Mouse (Mus musculus): ENCODE results near the gene Marf1.
"Not testable (repeated sequence)": the region's sequence is repeated elsewhere in the genome, so short reads cannot be mapped to it uniquely, and the experiment has no call there.

Gene Marf1

DNA sequence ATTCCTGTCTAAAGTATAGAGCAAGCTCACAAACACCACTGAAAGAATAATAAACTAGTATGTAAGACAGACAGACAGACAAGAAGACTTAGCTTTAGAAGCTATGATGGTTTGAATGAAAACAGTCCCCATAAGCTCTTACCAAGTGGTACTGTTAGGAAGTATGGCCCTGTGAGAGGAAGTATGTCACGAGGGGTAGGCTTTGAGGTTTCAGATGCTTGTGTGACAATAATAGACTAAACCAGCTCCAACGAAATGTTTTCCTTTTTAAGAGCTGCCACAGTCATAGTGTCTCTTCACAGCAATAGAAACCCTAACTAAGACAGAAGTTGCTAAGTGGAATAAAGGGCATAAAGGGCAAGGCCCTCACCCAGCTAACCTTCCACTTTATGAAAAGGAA lies 28.1 kb downstream of the Marf1 start:
- DNase-seq: no peak

DNA sequence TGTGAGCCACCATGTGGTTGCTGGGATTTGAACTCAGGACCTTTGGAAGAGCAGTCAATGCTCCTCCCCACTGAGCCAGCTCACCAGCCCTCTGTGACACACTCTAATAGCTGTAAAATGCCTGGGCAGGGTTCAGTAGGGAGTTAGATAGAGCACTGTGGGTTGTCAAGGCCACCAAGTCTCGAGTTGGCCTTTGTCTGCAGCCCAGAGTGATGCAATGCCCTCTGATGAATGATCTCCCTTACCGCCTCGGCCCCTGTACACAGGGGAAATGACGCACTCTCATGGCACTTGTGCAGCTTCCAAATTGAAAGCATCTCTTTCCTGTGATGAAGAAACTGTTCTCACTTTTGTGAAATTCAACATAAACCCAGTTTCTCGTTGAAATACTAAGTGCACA lies 31.3 kb downstream of the Marf1 start:
- DNase-seq: no peak

DNA sequence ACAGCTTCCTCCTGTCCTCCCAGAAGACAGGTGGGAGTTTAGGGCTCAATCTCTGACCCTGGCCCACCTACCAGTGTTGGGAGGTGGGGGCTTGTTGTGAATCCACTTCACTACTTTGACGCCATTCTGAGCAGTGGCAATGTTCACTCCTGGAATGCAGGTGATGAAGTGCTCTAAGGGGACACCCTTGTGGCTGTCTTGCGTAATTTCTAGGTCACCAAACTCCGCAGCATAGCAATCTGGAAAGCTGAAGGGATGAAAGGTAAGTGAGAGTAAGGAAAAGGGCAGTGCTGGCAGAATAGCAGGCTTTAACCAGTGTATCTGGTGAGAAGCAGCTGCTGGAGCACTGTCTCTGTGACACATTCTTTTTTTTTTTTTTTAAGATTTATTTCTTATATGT lies 31.8 kb downstream of the Marf1 start:
- no peak for DNase-seq

DNA sequence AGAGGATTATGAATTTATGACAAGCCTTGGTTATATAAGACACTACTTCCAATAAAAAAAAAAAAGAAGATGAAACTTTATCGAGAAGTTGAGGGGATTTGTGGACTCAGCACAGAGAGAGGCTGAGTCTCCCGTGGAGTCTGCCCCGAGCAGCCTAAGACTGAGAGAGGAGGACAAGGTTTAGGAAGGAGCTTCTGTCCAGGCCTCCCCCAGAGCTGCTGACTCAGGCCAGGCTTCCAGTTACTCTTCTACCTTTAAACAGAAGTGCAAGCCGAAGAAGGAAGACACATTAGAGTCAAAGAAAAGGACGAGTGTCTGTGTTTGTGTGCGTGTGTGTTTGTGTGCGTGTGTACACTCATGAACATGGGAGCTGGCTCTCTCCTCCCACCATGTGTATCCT lies 32.4 kb downstream of the Marf1 start:
- no peak for DNase-seq

DNA sequence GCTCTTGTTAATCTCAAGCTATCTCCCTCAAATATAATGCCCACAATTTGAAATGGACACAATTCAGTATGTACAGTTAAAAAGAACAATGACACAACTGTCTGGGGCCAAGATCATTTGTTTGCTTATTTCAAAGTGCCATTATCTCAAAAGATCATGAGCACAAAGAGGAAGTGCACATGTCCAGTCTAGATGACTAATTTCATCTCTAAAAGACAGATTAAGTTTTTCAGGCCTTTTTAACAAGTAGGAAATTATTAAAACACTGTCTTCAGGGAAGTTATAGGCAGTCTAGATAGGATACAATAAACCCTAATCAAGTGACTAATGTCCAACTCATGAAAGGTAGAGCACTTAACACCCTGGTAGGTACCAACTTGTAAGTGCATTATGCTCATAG lies 34.2 kb downstream of the Marf1 start:
- no peak for DNase-seq

DNA sequence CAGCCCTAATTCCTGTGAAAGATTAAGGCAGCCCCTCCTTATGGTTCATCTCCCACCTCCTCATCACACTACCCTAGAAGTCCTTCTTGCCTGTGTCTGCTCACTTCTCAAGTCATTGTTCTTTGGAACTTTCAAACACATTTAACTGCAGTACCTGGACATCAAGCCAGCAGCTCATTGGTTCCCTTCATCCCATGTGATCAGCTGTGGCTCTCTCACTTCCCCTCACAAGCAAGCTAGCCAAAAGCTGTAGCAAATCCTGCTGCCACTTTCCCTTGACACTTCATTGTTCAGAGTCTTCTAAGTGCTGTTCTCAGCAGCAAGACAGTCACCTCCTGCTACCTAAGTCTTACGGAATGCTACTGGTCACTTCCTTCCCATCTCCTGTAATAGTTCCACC lies 37.9 kb downstream of the Marf1 start:
- DNase-seq: no peak

DNA sequence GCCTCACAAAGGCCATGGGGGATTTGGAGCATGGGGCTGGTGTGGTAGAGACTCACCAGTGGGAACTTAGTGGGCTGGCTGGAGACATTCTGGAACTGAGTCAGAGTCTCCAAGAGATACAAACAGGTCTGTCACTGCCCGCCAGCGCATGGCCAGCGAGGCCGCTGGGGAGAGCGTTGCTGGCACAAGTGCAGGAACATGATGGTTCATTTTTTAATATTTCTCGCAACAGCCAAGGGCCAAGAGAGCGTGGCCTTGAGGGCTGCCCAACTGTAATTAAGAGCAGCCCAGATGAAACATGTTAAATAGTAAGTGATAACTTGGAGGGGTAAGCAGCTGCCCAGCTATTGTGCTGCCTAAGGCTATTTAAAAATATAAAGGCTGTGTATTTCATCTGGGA lies 38.4 kb downstream of the Marf1 start:
- no peak for DNase-seq

DNA sequence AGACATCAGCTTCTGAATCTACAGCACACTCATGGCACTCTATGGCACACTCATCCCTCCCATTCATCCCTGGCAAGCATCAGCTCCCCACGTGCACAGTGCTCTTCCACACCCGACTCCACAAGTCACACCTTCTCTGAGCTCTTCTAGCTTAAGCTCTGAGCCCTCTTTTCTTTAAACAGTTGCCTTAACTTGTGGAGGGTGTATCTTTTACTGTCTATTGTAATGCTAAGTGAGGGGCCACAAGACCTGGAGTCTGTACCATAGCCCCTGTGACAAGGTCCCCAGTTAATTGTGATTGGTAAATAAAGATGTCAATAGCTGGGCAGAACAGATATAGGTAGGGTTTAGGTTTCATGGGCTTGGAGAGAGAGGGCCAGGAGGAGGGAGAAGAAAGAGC lies 39.2 kb downstream of the Marf1 start:
- DNase-seq: no peak

DNA sequence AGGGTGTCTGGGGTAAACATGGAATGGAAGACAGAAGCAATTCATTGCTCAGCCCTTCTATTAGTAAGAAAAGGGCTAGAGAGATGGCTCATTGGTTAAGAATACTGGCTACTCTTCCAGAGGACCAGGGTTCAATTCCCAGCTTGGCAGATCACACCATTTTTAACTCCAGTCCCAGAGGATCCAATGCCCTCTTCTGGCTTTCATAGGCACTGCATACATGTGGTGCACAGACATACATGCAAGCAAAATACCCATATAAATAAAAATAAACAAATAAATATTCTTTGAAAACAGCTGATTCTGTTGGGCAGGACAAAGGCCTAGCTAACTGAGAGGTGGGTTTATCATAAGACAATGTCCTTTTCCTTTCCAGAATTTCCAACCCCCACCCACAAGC lies 40.6 kb downstream of the Marf1 start:
- no peak for DNase-seq

DNA sequence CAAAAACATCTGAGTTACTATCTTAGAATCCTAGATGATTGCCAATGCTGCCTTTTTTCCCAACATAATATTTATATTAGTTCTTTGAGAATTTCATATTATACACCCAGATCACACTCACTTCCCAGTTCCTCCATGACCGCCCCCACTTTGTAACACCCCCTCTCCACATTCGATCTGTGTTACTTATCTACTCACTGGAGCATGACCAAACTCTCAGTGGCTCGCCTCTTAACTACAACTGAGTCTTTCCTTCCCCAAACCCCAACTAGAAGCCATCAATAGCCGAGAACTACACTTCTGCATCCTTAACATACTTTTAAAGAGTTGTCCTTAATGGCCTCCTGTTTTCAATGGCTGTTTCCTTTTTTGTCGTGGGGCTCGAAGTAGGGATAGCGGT lies 41.6 kb downstream of the Marf1 start:
- DNase-seq: no peak

DNA sequence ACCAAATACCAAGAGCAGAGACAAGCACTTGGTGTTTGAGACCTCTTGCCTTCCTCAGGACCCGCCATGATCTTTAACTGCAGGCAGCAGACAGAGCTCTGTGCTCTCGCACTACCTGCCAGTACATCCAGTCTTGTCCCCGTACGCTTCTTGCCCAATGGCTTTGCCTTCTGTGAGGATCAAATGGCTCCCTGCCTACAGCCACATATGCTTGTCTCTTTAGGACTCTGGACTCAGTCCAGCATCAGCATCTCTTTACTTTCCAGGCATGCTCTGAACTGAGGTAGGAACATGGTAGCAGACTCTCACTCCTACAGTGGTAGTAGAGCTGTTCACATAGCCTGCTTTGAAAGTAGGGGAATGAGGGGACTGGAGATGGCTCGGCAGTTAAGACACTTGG lies 42.2 kb downstream of the Marf1 start:
- DNase-seq: peak; percentile 88

DNA sequence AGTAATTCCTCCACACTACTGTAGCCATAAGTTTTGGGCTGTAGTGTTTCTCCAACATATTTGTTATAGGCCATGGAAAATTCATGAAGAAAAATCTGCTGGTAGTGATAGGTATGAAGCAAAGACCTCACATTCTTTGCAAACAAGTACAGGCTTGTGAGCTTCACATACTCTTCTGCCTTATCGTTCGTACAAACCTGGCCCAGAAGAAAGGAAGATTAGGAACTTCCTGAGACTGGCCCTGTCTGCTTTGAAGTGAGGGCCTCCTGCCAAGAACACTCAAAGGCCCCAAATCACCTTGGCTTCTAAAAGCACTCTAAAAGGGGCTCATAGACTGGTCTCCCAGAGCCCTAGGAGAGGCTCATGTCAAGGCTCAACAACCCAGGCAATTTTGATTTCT lies 45.9 kb downstream of the Marf1 start:
- DNase-seq: no peak

DNA sequence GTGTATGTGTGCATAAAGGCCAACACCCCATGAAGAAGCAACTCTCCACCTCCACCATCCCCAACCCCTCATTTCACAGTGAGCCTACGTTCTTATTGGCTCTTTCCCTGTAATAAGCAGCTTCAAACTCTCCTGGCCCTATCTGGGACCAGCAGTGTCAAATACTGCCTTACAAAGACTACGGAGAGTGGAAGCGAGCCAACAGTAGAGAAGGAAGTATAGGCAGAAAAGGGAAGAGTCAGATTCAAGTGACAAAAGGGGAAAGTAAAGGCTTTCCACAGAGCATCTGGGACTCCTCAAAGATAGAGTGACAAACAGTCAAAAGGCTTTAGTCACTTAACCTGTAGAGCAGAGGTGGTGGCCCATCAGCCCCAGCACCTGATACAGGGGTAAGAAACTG lies 50.4 kb downstream of the Marf1 start:
- no peak for DNase-seq

DNA sequence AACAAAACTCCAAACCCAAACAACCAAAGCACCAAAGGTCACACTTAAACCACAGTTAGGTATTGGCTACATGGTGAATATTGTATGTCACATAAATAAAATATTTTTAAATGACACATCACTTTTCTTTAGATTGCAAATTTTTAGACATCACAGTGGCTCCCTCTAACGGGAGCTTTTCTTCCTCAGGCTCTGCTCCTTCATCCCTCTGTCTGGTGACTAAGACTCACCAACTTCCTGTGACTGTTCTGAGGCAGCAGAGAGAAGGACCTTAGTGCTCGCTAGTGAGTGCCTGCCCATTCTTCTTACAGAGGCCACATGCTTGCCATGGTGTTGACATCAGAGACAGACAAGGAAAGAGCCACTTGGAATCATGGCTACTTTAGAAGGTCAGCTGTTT lies 51.0 kb downstream of the Marf1 start:
- no peak for DNase-seq

DNA sequence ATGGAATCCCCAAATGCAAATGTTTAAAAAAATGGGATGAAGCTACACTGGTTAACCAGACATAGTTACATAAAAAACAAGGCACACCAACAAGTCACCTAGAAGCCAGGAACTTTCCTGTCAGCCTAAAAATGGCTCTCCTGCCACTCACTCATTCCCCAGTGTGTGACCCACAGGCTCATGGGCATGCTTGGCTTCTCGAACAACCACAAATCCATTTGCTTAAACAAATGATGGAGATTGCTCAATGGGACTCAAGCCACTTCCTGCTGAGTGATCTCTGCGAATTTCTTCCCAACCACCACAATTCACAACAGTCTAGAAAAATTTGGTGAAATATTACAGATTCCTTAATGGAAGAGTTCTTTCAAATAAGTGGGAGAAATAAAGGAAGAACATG lies 52.2 kb downstream of the Marf1 start:
- no peak for DNase-seq

DNA sequence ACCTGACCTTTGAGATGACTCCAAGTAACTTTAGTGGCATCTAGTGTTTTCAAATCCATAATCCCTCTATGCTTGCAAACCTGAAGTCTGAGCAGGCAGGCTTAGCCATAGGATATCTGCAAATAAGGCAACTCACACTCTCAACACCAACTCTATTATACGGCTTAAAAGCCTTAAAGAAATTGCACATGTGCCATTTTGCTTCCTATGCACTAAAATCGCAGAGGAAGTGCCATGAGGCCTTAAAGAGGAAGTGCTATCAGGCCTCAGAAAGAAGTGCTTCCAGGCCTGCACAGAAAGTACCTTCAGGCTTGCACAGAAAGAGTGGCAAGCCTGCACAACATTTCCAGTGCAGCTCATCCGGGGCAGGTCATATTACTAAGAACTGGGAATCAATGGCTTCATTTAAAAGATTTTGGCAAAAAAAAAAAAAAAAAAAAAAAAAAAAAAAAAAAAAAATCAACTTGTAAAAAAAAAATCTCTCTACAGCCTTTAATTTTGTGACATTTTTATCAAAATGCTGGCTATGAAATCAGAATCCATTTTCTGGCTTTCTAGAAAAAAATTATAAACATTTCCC lies 53.4 kb downstream of the Marf1 start:
- DNase-seq: no peak

DNA sequence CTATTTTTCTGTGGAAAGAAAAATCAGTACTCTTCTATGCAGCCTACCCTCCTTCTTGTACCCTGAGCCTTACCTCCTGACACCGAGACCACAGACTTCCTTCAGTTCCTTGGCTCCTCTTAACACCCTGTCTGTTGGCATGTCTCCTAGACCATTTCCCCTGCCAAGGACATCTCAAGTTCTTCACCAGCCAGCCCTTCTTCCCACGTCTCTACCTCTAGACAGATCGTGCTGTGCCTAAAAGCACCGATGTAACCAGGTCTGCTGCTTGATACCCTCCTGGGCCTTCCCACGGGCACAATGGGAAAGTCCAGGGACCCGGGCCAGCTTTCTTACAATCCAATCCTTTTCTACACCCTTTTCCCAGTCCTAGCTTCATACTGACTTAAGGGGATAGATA lies 57.3 kb downstream of the Marf1 start:
- DNase-seq: no peak

DNA sequence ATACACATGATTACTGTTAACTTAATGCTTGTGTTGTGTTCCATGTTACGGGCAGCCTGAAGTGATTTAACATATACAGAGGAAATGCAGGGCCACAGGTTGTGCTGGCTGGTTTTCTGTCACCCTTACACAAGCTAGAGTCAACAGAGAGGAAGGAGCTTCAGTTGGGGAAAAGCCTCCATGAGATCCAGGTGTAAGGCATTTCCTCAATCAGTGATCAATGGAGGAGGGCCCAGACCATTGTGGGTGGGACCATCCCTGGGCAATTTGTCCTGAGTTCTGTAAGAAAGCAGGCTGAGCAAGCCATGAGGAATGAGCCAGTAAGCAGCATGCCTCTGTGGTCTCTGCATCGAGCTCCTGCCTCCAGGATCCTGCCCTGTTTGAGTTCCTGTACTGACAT lies 71.4 kb downstream of the Marf1 start:
- DNase-seq: no peak

DNA sequence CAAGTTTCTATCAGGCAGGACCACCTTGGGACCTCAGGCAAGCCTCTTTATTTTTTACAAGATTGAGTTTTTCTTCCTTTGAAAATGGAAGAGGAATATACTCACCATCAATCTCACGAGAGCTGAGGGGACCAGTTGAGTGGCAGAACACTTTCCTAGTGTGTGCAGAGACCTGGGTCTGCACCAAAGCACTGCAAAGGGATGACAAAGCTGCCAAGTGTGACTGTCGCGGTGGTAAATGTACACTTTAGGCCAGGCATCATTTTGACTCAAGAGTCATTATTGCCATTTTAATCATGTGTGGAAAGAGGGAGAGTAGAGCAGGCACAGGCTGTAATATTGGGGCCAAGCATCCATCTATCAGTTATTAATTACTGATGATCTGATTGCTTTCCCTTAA lies 73.9 kb downstream of the Marf1 start:
- no peak for DNase-seq

DNA sequence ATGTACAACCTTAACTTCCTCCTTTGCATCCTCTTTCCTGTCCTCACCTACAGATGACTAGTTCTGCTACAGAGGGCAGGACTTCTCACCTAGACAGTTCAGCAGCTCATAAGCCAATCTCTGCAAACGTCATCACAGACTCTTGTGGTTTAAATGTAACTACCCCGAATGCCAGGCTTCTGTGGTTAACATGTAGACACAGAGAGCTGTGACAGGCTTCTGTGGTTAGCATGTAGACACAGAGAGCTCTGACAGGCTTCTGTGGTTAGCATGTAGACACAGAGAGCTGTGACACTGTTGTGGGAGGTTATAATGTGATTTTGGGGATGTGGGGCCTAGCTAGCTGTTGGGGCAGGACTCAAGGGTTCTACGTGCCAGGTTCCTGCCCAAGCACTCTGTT lies 74.9 kb downstream of the Marf1 start:
- no peak for DNase-seq

DNA sequence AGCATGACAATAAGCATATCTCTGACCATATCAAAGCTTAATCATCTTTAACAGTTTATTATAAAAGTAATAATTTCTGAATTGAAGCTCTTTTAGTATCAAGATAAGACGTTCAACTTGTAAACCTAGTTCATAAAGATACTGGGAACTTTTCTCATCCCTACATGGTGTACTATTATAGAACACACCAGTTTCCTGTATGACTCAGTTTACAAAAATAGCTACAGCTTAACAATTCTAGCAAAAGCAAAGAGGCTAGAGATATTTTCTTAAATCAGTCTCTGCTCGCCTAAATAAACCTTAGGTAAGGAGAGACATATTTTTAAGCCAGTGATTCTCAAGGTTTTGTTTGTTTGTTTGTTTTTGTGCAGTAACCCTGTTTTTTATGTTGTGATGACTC lies 80.2 kb downstream of the Marf1 start:
- DNase-seq: no peak

DNA sequence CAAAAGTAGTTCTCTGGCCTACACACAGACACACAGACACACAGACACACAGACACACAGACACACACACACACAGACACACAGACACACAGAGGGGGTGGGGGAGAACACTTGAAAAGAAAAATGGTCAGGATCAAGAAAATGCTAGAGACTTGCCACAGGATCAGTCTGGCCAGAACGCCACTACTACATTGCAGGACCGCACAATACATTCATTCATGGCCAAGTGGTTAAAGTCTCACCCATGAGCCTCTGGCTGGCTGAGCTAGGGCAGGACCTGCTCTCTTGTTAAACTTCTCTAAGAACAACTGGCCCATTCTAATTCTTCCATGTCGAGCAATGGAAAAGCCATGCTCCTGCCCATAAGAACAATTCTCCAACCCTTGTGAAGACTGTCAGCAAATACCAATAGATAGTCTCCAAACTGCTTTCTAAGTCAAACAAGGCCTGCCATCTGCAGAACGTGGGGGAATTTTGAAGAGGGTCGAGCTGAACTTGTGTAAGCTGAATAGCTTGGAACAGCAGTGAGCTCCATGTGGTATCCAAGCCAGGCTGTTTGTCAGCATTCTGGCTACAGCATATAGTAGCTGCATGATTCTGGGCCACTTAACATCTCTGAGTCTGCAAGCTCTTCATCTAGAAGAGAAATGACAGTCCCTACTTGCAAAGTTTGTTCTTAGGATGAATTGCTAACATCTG lies 92.5 kb downstream of the Marf1 start:
- no peak for DNase-seq

DNA sequence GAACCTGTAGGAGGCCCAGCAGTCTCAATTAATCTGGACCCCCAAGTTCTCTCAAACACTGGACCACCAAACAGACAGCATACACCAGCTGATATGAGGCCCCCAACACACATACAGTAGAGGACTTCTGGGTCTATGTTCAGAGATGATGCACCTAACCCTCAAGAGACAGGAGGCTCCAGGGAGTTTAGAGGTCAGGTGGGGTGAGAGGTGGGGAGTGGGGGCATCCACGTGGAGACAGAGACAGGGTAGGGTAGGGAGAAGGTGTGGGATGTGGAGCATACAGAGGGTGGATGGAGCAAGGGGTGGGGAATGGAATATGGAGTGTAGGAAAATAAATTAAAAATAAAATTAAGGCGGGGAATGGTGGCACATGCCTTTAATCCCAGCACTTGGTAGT lies 94.5 kb downstream of the Marf1 start:
- DNase-seq: not testable (repeated sequence)

DNA sequence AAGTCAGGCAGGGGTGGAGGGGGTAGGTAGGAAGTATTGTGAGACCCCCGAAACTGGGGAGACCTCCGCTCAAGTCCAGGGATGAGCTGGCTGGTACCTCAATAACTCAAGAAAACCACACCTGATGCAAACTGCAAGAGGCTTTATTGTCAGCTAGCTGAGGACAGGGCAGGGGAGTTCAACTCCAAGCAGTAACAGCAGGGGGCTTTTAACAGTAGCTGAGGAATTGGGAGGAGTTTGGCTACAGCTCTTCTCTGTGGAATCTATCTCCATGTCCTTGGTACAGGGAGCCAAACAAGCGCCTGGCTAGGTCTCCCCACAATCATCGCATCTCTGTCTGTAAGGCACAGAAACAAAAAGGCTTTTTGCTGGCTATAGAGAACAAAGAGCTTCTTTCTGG lies 96.6 kb downstream of the Marf1 start:
- DNase-seq: not testable (repeated sequence)

DNA sequence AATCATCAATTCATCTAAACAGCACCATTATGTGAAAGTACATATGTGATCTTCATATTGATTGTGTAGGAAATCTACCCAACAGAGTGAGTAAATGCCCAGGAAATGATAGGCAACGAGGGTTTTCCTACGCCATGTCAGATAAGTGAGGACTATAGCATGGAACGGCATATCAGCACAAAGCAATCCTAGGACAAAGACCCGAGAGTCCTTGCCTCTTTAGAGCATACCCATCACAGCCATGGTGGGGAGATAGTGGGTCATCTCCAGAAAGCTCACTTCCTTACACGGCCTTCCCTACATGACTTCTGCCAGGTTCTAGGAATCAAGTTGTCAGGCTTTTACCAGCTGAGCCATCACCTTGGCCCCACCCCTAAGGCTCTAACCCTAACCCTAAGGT lies 103.3 kb downstream of the Marf1 start:
- DNase-seq: no peak
